Mouse (Mus musculus): Measurements from ENCODE around the gene Epb41l2.

DNA sequence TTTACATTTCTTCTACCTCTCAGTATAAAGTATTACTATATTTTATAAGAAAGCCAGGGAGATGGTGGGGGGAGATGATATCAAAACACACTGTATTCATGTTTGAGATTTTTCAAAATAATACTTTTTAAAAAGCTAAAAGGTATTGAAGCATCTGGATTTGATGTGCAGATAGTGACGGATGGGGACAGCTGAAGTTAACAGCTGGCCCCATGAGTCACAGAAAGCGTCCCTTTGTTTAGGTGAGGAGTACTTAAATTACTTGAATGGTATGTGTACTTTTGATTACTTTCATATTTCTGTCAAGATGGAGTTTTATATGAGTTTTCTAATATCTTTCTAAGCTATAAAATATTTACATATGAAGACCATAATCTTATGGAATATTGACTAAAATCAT lies 112.3 kb downstream of the Epb41l2 start:
- TF ChIP-seq CTCF (IDR thresholded peaks at IDR 0.05; ENCODE audit: insufficient read depth, low read depth, low read length) = no peak
- no peak for TF ChIP-seq POLR2A (IDR thresholded peaks at IDR 0.05; ENCODE audit: insufficient read depth, low read depth, low read length)

Data from olfactory bulb, adult 2 months (tissue).